Mouse (Mus musculus) intestine, embryonic 14.5 days (tissue): ENCODE measurements at regions not wholly inside any gene's neighbourhood (a gene's known extent, or its start where the extent isn't known, plus 50 kb on each side); places are given as distances from the start of the nearest gene placed in this dataset.

Experiments used
- ATAC-seq: fragments of 200-750 bp; cut with Nextera tagmentation; replicated peaks from 2 replicates; pipeline ENCODE4 v1.8.0; 2017; ENCODE audit warnings: low read depth, moderate number of reproducible peaks, moderate TSS enrichment, moderate library complexity; ENCODE audit not compliant: low FRiP score, low TSS enrichment
- DNase-seq: peaks from one replicate; pipeline ENCODE4 v3.0.0-alpha.2; 2018; ENCODE audit warnings: low spot score
- H3K27ac ChIP-seq: fragments of 300-500 bp; sonication (generic); 2 replicates; pipeline ENCODE4 v1.5.1; 2014; ENCODE audit warnings: low read depth, mild to moderate bottlenecking, control low read depth
- H3K27me3 ChIP-seq: fragments of 300-500 bp; sonication (generic); replicated peaks from 2 replicates; pipeline ENCODE4 v1.6.1; 2014; ENCODE audit warnings: low read length, control low read depth; ENCODE audit not compliant: control insufficient read depth, insufficient read depth
- H3K36me3 ChIP-seq: fragments of 300-500 bp; sonication (generic); 2 replicates; pipeline ENCODE4 v1.6.1; 2014; ENCODE audit warnings: low read length, control low read depth; ENCODE audit not compliant: control insufficient read depth, insufficient read depth
- H3K4me1 ChIP-seq: fragments of 300-500 bp; sonication (generic); replicated peaks from 2 replicates; pipeline ENCODE4 v1.6.1; 2014; ENCODE audit warnings: low read length, control low read depth, mixed read lengths; ENCODE audit not compliant: control insufficient read depth, insufficient read depth
- H3K4me2 ChIP-seq: fragments of 300-500 bp; sonication (generic); 2 replicates; pipeline ENCODE4 v1.6.1; 2014; ENCODE audit warnings: low read length
- H3K4me3 ChIP-seq: fragments of 300-500 bp; sonication (generic); 2 replicates; pipeline ENCODE4 v1.5.1; 2014; ENCODE audit warnings: low read depth, low read length, control low read depth, mixed read lengths
- H3K9ac ChIP-seq: fragments of 300-500 bp; sonication (generic); 2 replicates; pipeline ENCODE4 v1.6.1; 2014; ENCODE audit warnings: mild to moderate bottlenecking, low read length
- H3K9me3 ChIP-seq: fragments of 300-500 bp; sonication (generic); 2 replicates; pipeline ENCODE4 v1.6.1; 2016; ENCODE audit warnings: low read length, control low read depth; ENCODE audit not compliant: control insufficient read depth
- WGBS: fragments of 180-500 bp; shearing (Covaris S2); extraction: QIAGEN DNeasy Blood & Tissue Kit; methylation state at CpG from one replicate; pipeline ENCODE4 v1.1.7; 2014; 5-methylcytosine and 5-hydroxymethylcytosine counted together

- Histone ChIP-seq H3K4me1 (peaks cover 9% of the 10 kb centered on the region), H3K4me3 (no peak overlapping the region), H3K9ac (no peak overlapping the region), H3K9me3 (no peaks in the 10 kb centered on the region), H3K4me2 (no peak overlapping the region), H3K27me3 (no peaks in the 10 kb centered on the region), H3K36me3 (no peaks in the 10 kb centered on the region), H3K27ac (no peak overlapping the region)
- 55% methylated on average over 4 of the region's 4 CpGs for WGBS
- DNase-seq (no peak), ATAC-seq (no peak)
Observed at GRCm38 (mm10) chr9:32053886-32054615, 61.9 kb upstream of the Arhgap32 start.

GRCm38 (mm10) chr9:32057427-32058115 is 58.4 kb upstream of the Arhgap32 start:
- H3K4me2 ChIP-seq = no peak overlapping the region
- H3K4me1 ChIP-seq = no peaks in the 10 kb centered on the region
- 83% methylated on average over 4 of the region's 4 CpGs for WGBS
- H3K36me3 ChIP-seq = no peaks in the 10 kb centered on the region
- ATAC-seq (no peak), DNase-seq (no peak)
- no peaks in the 10 kb centered on the region for H3K27me3 ChIP-seq
- H3K4me3 ChIP-seq = no peak overlapping the region
- H3K9ac ChIP-seq = no peak overlapping the region
- H3K27ac ChIP-seq = no peak overlapping the region
- H3K9me3 ChIP-seq = no peaks in the 10 kb centered on the region

DNA sequence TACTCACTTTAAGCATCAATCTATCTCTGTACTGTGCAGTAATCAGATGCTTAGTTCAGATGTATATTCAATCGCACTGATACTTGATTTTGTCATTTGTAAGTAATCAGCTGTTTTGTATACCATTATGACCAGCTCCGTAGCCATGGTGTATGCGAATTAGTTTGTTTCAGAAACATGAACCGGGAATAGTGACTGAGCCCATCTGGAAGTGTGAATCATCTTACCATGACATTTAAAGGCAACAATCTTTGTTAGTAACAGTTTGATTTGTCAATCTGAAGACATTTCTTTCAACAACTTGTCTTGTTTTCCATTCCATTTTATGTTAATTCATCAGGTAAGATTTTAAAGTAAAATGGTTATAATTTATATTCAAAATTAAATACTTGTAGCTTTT is 53.2 kb upstream of the Arhgap32 start:
- Histone ChIP-seq H3K27ac (no peak overlapping the region), H3K4me3 (no peak overlapping the region), H3K4me1 (no peaks in the 10 kb centered on the region; the same call in 1 of the 2 replicates), H3K36me3 (no peaks in the 10 kb centered on the region), H3K9me3 (no peaks in the 10 kb centered on the region), H3K27me3 (no peaks in the 10 kb centered on the region), H3K9ac (no peak overlapping the region), H3K4me2 (no peak overlapping the region)
- DNase-seq (no peak), ATAC-seq (no peak)
- 85% methylated on average over 4 of the region's 4 CpGs for WGBS

DNA sequence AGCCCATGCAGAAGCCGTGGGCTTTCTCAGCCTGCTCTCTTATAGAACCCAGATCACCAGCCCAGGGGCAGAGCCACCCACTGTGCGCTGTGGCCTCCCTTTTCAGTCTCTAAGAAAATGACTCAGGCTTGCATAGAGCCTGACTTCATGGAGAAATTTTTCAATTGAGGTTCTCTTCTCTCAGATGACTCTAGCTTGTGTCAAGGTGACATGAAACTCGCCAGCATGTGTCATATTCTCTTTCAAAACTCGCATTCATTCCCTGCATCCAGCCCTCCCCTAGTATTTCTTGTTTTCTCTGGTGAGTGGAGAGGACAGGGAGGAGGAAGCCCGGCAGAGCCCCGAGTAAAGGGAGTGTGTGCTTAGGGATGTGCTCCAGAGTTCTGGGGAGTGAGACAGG is 52.4 kb upstream of the Arhgap32 start:
- Histone ChIP-seq H3K4me2 (no peak overlapping the region), H3K27me3 (no peaks in the 10 kb centered on the region), H3K4me1 (no peaks in the 10 kb centered on the region; the same call in 1 of the 2 replicates), H3K4me3 (no peak overlapping the region), H3K9me3 (no peaks in the 10 kb centered on the region), H3K36me3 (no peaks in the 10 kb centered on the region), H3K9ac (no peak overlapping the region), H3K27ac (no peak overlapping the region)
- WGBS = 76% methylated on average over 6 of the region's 6 CpGs
- ATAC-seq (no peak), DNase-seq (no peak)

GRCm38 (mm10) chr9:32064007-32064550 is 51.9 kb upstream of the Arhgap32 start:
- Histone ChIP-seq H3K4me3 (no peak overlapping the region), H3K4me1 (no peaks in the 10 kb centered on the region; the same call in 1 of the 2 replicates), H3K27ac (no peak overlapping the region), H3K9ac (no peak overlapping the region), H3K9me3 (no peaks in the 10 kb centered on the region), H3K4me2 (no peak overlapping the region), H3K27me3 (no peaks in the 10 kb centered on the region), H3K36me3 (no peaks in the 10 kb centered on the region)
- DNase-seq (no peak), ATAC-seq (no peak)
- 71% methylated on average over 4 of the region's 4 CpGs for WGBS
